Mouse (Mus musculus) lung, embryonic 16.5 days (tissue): ENCODE results near the gene Lmod2. TPM values are rescaled to one million over a fixed set of nuclear protein-coding genes. Genes with fewer than 3 reads are reported as not detected.

Experiments
- ATAC-seq: fragments of 200-750 bp; cut with Nextera tagmentation; 2 replicates; pipeline ENCODE4 v1.8.0; 2017; ENCODE audit warnings: low read depth, mild to moderate bottlenecking, moderate library complexity
- H3K27ac ChIP-seq: fragments of 300-500 bp; sonication (generic); 2 replicates; pipeline ENCODE4 v1.5.1; 2014; ENCODE audit warnings: mild to moderate bottlenecking, control low read depth, low read length
- H3K27me3 ChIP-seq: fragments of 300-500 bp; sonication (generic); 2 replicates; pipeline ENCODE4 v1.6.1; 2014; ENCODE audit warnings: low read depth, low read length, mixed read lengths; ENCODE audit not compliant: control insufficient read depth, insufficient read depth
- H3K36me3 ChIP-seq: fragments of 300-500 bp; sonication (generic); 2 replicates; pipeline ENCODE4 v1.6.1; 2014; ENCODE audit warnings: low read length; ENCODE audit not compliant: control insufficient read depth, insufficient read depth
- H3K4me1 ChIP-seq: fragments of 300-500 bp; sonication (generic); replicated peaks from 2 replicates; pipeline ENCODE4 v1.6.1; 2014; ENCODE audit warnings: low read length, mixed read lengths; ENCODE audit not compliant: control insufficient read depth, insufficient read depth
- H3K4me2 ChIP-seq: fragments of 300-500 bp; sonication (generic); 2 replicates; pipeline ENCODE4 v1.6.1; 2014; ENCODE audit warnings: low read depth, low read length, control low read depth
- H3K4me3 ChIP-seq: fragments of 300-500 bp; sonication (generic); 2 replicates; pipeline ENCODE4 v1.5.1; 2014; ENCODE audit warnings: mild to moderate bottlenecking, low read length, control low read depth
- H3K9ac ChIP-seq: fragments of 300-500 bp; sonication (generic); 2 replicates; pipeline ENCODE4 v1.6.1; 2014; ENCODE audit warnings: low read length, control low read depth
- H3K9me3 ChIP-seq: fragments of 300-500 bp; sonication (generic); 2 replicates; pipeline ENCODE4 v1.6.1; 2016; ENCODE audit warnings: low read length; ENCODE audit not compliant: control insufficient read depth
- WGBS: fragments of 180-500 bp; shearing (Covaris S2); extraction: QIAGEN DNeasy Blood & Tissue Kit; methylation state at CpG from one replicate; pipeline ENCODE4 v1.1.7; 2014; 5-methylcytosine and 5-hydroxymethylcytosine counted together
- polyA plus RNA-seq: library from polyadenylated mRNA; unstranded; fragments of >200 nt; fragmentation: Nextera tagmentation; extraction: Ambion mirVana; gene quantifications from 2 replicates; pipeline ENCODE4 v1.2.1, GENCODE M21; 2015

The Lmod2 gene
- polyA plus RNA-seq, 1 experiment from 2014 or later = 1.7 TPM

DNA sequence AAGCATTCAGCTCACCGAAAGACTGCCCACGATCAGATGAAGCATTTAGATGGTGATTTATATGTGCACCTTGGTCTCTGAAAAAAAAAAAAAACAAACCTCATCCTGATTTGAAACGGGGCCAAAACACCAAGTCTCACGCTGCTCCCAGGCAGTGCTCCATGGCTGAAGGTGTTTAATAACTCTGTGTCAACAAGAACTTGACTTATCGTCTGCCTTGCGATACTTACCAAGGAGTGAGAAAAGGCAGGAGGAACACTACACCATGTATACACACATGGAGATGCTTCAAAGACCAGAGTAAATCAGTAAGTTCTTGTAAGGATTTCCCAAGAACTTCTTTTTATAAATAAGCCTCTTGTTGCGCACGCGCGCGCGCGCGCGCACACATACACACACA, 10.0 kb downstream of the Lmod2 start:
- Histone ChIP-seq H3K36me3 (no peaks in the 10 kb centered on the region), H3K27ac (no peak overlapping the region), H3K9ac (no peak overlapping the region), H3K4me2 (no peak overlapping the region), H3K4me1 (0 out of 2 replicates have a peak, but pooled peaks cover 5% of the 10 kb centered on the region), H3K27me3 (no peaks in the 10 kb centered on the region), H3K4me3 (no peak overlapping the region), H3K9me3 (no peaks in the 10 kb centered on the region)
- WGBS = 64% methylated on average over 15 of the region's 15 CpGs
- ATAC-seq = 0 out of 2 replicates have a peak, but pooled peaks have one; percentile 41

DNA sequence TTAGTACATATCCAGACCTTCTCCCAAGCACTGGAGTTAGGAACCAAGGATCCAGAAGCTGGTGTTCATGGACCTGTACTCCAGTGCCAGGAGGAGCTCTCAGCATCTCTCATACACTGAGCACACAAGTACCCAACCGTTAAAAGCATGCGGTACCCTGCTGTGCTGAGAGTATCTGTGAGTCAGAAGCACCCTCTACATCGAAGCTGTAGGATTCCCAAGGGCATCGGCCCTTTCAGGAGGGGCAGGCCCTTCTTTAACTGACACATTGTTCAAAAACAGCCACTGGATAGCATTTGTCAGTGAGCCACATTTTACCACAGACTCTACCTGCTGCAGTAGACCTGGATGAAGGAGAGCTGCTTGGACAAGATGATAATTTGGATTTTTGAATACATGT, 10.6 kb downstream of the Lmod2 start:
- Histone ChIP-seq H3K9me3 (no peaks in the 10 kb centered on the region), H3K4me2 (no peak overlapping the region), H3K9ac (no peak overlapping the region), H3K36me3 (peaks cover under 1% of the 10 kb centered on the region; the same call in 1 of the 2 replicates), H3K4me1 (0 out of 2 replicates have a peak, but pooled peaks cover 5% of the 10 kb centered on the region), H3K4me3 (no peak overlapping the region), H3K27ac (no peak overlapping the region), H3K27me3 (no peaks in the 10 kb centered on the region)
- ATAC-seq = 0 out of 2 replicates have a peak, but pooled peaks have one; percentile 20
- WGBS = 61% methylated on average over 4 of the region's 4 CpGs

DNA sequence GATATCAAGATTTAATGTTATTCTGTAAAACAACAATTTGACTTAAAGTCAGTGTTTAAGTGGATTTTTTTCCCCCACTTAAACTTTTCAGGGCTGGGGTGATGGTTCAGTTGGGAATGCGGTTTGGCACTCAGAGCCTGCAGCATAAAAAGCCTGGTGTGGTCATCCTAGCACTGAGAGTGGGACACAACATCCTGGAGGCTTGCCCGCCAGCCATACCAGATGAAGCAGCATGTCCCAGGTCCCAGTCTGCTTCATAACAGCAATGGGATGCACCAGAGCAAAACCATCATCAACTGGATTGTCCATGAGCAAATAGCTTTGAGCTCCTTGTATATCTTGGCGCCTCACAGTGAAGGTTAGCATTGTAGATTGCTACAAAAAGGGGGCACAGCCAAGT, 11.1 kb downstream of the Lmod2 start:
- H3K4me3 ChIP-seq = no peak overlapping the region
- peaks cover 4% of the 10 kb centered on the region for H3K36me3 ChIP-seq
- no peak for ATAC-seq
- H3K4me2 ChIP-seq = no peak overlapping the region
- no peaks in the 10 kb centered on the region for H3K9me3 ChIP-seq
- H3K27me3 ChIP-seq = no peaks in the 10 kb centered on the region
- H3K27ac ChIP-seq = no peak overlapping the region
- H3K4me1 ChIP-seq = 0 out of 2 replicates have a peak, but pooled peaks cover 5% of the 10 kb centered on the region
- 81% methylated on average over 3 of the region's 3 CpGs for WGBS
- H3K9ac ChIP-seq = no peak overlapping the region

DNA sequence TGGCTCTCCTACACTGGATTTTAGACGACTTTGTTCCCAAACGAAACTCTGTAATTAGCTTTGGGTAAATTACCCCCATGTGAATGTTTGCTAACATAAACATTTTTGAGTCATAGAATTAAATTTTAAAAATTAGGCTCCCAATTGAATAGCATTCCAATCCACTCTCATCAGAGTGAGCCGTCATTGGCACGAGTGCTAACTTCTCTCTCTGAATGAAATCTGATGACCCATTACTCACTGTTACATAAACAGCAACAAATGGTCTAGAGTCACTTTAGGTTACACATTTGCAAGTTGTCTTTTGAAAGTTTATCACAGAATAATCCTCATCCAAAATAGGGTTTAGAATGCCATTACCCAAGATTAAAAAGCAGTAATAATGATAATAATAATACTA, 12.0 kb downstream of the Lmod2 start:
- H3K27ac ChIP-seq = no peak overlapping the region
- WGBS = 44% methylated on average over 4 of the region's 4 CpGs
- H3K9me3 ChIP-seq = no peaks in the 10 kb centered on the region
- no peak overlapping the region for H3K9ac ChIP-seq
- 0 out of 2 replicates have a peak, but pooled peaks cover 5% of the 10 kb centered on the region for H3K4me1 ChIP-seq
- H3K4me2 ChIP-seq = no peak overlapping the region
- H3K27me3 ChIP-seq = no peaks in the 10 kb centered on the region
- no peak for ATAC-seq
- peaks cover 10% of the 10 kb centered on the region for H3K36me3 ChIP-seq
- no peak overlapping the region for H3K4me3 ChIP-seq

GRCm38 (mm10) chr6:24610358-24610757, 12.8 kb downstream of the Lmod2 start:
- Histone ChIP-seq H3K4me3 (no peak overlapping the region), H3K9me3 (no peaks in the 10 kb centered on the region), H3K4me1 (0 out of 2 replicates have a peak, but pooled peaks cover 5% of the 10 kb centered on the region), H3K36me3 (peaks cover 16% of the 10 kb centered on the region), H3K27ac (no peak overlapping the region), H3K9ac (no peak overlapping the region), H3K27me3 (no peaks in the 10 kb centered on the region), H3K4me2 (no peak overlapping the region)
- no peak for ATAC-seq
- 82% methylated on average over 4 of the region's 4 CpGs for WGBS

DNA sequence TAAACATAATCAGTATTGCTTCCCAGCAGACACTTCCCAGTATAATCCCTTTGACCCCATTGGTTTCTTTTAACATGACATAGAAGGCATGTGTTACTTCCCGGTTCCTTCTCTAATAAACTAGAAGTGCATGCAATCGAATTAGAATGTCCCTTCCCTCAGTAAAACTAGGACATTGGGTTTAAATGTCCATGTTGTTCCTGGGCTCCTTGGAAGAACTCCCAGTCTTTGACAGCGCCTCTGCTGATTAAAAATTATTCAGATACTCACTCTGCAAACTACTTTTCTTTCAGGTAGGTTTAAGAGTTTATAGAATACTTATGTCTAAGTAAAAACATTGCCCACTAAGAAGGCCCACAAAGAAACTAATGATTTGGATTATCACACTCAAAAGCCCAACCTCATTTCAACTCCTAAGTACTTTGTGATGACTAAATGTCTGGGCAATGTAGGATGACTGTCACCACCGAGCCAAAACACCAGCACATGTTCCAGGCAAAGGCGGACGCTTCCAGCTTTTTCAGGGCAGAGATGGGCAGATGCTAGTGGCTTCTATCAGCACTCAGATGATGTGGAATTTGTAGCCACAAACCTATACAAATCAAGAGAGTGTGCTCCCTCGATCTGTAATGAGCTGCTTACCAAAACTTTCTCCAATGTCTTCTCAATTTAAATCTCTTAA, 14.7 kb downstream of the Lmod2 start:
- WGBS = 81% methylated on average over 7 of the region's 7 CpGs
- Histone ChIP-seq H3K27me3 (no peaks in the 10 kb centered on the region), H3K4me2 (no peak overlapping the region), H3K4me1 (0 out of 2 replicates have a peak, but pooled peaks cover 2% of the 10 kb centered on the region), H3K36me3 (peaks cover 23% of the 10 kb centered on the region), H3K27ac (no peak overlapping the region), H3K4me3 (no peak overlapping the region), H3K9me3 (no peaks in the 10 kb centered on the region), H3K9ac (no peak overlapping the region)
- ATAC-seq = no peak

- H3K4me1 ChIP-seq = no peaks in the 10 kb centered on the region
- ATAC-seq = no peak
- WGBS = 95% methylated on average over 6 of the region's 6 CpGs
Measured at GRCm38 (mm10) chr6:24613346-24613745, 15.8 kb downstream of the Lmod2 start.

DNA sequence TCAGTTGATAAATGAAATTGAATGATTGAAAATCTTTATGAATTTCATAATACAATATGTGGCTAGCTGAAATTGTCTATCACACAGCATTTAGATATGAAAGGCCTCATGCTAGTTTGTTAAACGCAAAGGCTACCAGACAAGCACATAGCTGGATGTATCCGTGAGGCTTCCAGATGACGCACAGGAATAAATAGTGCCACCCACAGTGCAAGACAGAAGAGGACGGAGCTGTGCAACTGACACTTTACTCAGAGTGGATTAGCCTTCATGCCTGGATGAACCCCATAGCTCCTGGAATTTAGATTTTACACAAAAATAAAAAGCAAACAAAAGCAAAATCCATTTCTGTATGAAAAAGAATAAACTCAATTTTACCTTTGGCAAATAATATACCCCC, 16.4 kb downstream of the Lmod2 start:
- Histone ChIP-seq H3K4me2 (no peak overlapping the region), H3K4me1 (no peaks in the 10 kb centered on the region), H3K9me3 (no peaks in the 10 kb centered on the region), H3K9ac (no peak overlapping the region), H3K27ac (no peak overlapping the region), H3K4me3 (no peak overlapping the region), H3K27me3 (no peaks in the 10 kb centered on the region), H3K36me3 (peaks cover 26% of the 10 kb centered on the region)
- ATAC-seq = no peak
- 83% methylated on average over 4 of the region's 4 CpGs for WGBS

More at GRCm38 (mm10) chr6:24613346-24613745, 15.8 kb downstream of the Lmod2 start:
- H3K36me3 ChIP-seq = peaks cover 26% of the 10 kb centered on the region
- H3K27me3 ChIP-seq = no peaks in the 10 kb centered on the region
- no peak overlapping the region for H3K27ac ChIP-seq
- no peaks in the 10 kb centered on the region for H3K9me3 ChIP-seq
- H3K9ac ChIP-seq = no peak overlapping the region
- no peak overlapping the region for H3K4me2 ChIP-seq
- H3K4me3 ChIP-seq = no peak overlapping the region

GRCm38 (mm10) chr6:24616746-24617145, 19.2 kb downstream of the Lmod2 start:
- Histone ChIP-seq H3K27me3 (no peaks in the 10 kb centered on the region), H3K9me3 (no peaks in the 10 kb centered on the region), H3K9ac (no peak overlapping the region), H3K4me2 (no peak overlapping the region), H3K4me3 (no peak overlapping the region), H3K27ac (no peak overlapping the region), H3K4me1 (no peaks in the 10 kb centered on the region), H3K36me3 (peaks cover 32% of the 10 kb centered on the region)
- ATAC-seq = no peak
- 84% methylated on average over 4 of the region's 4 CpGs for WGBS
